Mouse (Mus musculus): Measurements from ENCODE around the gene Capn3. TPM values are rescaled to one million over a fixed set of nuclear protein-coding genes. Genes with fewer than 3 reads are reported as not detected.

The Capn3 gene
- polyA plus RNA-seq, 1 experiment from 2014 or later: 2.9 TPM

DNA sequence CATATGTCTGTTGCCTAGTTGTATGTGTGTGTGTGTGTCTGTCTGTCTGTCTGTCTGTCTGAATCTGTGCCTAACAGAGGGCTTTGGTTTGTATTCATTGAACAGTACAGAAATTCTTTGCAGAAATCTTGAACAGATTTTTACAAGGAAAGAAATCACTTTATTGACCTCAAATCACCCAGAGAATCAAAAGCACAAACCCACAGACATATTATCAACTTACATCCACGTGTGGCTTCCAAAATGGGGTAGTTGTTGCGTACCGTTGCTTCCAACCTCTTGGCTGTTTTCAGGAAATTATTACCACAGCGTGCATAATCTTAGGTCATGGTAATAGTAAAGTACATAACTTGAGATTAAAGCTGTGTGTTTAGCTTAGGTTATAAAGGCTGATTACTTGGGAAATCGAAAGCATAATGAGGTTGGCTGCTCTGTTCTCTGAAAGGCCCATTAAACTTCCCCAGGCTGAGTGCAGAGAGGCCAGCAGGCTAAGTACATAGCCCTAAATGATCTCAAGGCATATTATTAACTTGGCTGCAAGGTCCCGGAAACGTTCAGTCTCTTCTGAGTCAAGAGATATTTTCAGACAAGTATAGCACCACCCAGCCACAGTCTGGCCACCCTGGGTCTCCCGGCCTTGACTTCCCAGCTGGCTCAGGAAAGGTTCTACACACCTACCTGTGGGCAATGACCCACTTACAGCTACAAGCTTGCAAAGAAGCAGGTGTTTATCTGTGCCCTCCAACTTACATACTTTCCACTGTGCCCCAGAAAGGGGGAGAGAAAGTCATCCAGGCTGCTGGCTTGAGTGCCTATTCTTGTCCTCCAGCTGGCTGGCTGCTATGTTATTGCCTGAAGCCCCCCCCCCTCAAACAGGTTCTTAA, 26.9 kb downstream of the Capn3 start:
- Histone ChIP-seq H3K4me3 (ENCODE audit: control insufficient read depth in 1 of 2, insufficient read depth in 1 of 2, low read depth in 1 of 2, low read length in 2 of 2) (no peak overlapping the region), H3K27me3 (ENCODE audit: control insufficient read depth, insufficient read depth, low read length) (no peaks in the 10 kb centered on the region), H3K4me1 (ENCODE audit: control insufficient read depth in 2 of 2, insufficient read depth in 2 of 2, low read length in 2 of 2) (peaks cover 5 to 11% of the 10 kb centered on the region in 2 experiments), H3K9me3 (ENCODE audit: control insufficient read depth, low read length) (no peaks in the 10 kb centered on the region), H3K9ac (ENCODE audit: low read length) (no peak overlapping the region; the same call in 1 of the 2 replicates), H3K27ac (replicated peaks in 1 of 2; ENCODE audit: control insufficient read depth in 1 of 2, insufficient read depth in 1 of 2, low read depth in 2 of 2, low read length in 2 of 2) (peak overlapping the region; percentile 55 to 66), H3K4me2 (ENCODE audit: low read length) (peak overlapping the region; percentile 12; the same call in 1 of the 2 replicates), H3K36me3 (ENCODE audit: control insufficient read depth, insufficient read depth, low read length) (no peaks in the 10 kb centered on the region)
- 58% methylated on average over 8 of the region's 8 CpGs for WGBS
- ATAC-seq (ENCODE audit: insufficient number of reproducible peaks, insufficient read depth, low FRiP score, low read depth): no peak

DNA sequence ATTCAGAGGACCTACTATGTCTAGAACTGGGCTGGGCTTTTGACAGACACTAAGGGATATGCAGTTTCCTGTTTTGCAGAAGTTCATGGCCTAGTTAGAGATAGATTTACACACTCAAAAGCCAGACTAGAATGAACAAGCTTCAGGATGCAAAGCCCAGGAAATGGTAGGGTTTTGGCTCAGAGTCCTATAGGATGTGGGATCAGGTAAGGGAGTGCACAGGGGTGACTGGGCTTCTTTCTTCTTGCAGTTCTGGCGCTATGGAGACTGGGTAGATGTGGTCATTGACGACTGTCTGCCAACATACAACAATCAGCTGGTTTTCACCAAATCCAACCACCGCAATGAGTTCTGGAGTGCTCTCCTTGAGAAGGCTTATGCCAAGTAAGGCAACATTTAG, 28.4 kb downstream of the Capn3 start:
- Histone ChIP-seq H3K9ac (ENCODE audit: low read length) (no peak overlapping the region), H3K27ac (replicated peaks in 1 of 2; ENCODE audit: control insufficient read depth in 1 of 2, insufficient read depth in 1 of 2, low read depth in 2 of 2, low read length in 2 of 2) (no peak overlapping the region), H3K9me3 (ENCODE audit: control insufficient read depth, low read length) (no peaks in the 10 kb centered on the region), H3K4me2 (ENCODE audit: low read length) (no peak overlapping the region), H3K36me3 (ENCODE audit: control insufficient read depth, insufficient read depth, low read length) (no peaks in the 10 kb centered on the region), H3K27me3 (ENCODE audit: control insufficient read depth, insufficient read depth, low read length) (no peaks in the 10 kb centered on the region), H3K4me3 (ENCODE audit: control insufficient read depth in 1 of 2, insufficient read depth in 1 of 2, low read depth in 1 of 2, low read length in 2 of 2) (no peak overlapping the region), H3K4me1 (ENCODE audit: control insufficient read depth in 2 of 2, insufficient read depth in 2 of 2, low read length in 2 of 2) (peaks cover 5 to 11% of the 10 kb centered on the region in 2 experiments)
- 87% methylated on average over 3 of the region's 3 CpGs for WGBS
- ATAC-seq (ENCODE audit: insufficient number of reproducible peaks, insufficient read depth, low FRiP score, low read depth): no peak

DNA sequence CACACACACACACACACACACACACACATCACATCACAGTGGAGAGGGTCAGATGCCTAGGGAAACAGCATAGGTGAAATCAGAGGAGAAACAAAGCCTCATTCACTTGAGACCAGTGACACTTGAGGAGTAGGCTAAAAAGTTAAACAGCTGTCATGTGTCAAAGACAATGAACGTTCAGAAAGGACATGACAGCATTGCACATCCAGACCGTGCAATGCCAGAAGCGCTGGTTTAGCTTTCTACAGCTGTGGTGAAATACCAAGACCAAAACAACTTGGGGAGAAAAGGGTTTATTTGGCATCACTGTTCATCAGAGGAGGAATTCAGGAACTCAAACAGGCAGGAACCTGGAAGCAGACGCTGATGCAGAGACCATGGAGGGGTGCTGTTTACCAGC, 37.4 kb downstream of the Capn3 start:
- Histone ChIP-seq H3K27me3 (ENCODE audit: control insufficient read depth, insufficient read depth, low read length) (no peaks in the 10 kb centered on the region), H3K4me2 (ENCODE audit: low read length) (no peak overlapping the region), H3K9me3 (ENCODE audit: control insufficient read depth, low read length) (no peaks in the 10 kb centered on the region), H3K9ac (ENCODE audit: low read length) (no peak overlapping the region), H3K36me3 (ENCODE audit: control insufficient read depth, insufficient read depth, low read length) (no peaks in the 10 kb centered on the region), H3K4me3 (ENCODE audit: control insufficient read depth in 1 of 2, insufficient read depth in 1 of 2, low read depth in 1 of 2, low read length in 2 of 2) (no peak overlapping the region), H3K27ac (replicated peaks in 1 of 2; ENCODE audit: control insufficient read depth in 1 of 2, insufficient read depth in 1 of 2, low read depth in 2 of 2, low read length in 2 of 2) (no peak overlapping the region), H3K4me1 (ENCODE audit: control insufficient read depth in 2 of 2, insufficient read depth in 2 of 2, low read length in 2 of 2) (peaks cover 5 to 6% of the 10 kb centered on the region in 2 experiments; a peak in 2 of 4 replicates)
- ATAC-seq (ENCODE audit: insufficient number of reproducible peaks, insufficient read depth, low FRiP score, low read depth): no peak
- WGBS: 51% methylated on average over 4 of the region's 4 CpGs

DNA sequence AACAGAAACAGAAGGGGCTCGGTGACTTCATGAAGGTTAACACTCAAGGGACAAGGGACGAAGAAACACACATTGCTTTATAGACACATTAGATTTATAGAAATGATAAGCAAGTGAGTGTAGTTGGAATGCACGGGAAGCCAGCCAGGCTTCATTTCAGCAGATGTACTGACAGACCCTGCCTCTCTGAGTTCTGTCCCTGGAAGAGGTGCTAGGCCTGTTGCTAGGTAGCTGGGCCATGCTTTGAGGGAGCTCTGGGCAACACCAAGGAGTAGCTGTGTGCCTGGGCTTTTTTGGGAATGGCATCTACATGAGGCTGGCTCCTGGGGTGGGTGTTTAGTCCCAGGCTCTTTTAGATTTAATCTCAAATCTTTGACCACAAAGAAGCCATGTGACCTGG, 40.7 kb downstream of the Capn3 start:
- Histone ChIP-seq H3K9me3 (ENCODE audit: control insufficient read depth, low read length) (no peaks in the 10 kb centered on the region), H3K27ac (replicated peaks in 1 of 2; ENCODE audit: control insufficient read depth in 1 of 2, insufficient read depth in 1 of 2, low read depth in 2 of 2, low read length in 2 of 2) (peak overlapping the region in 1 of 2 experiments; percentile 30; a peak in 2 of 4 replicates), H3K4me2 (ENCODE audit: low read length) (no peak overlapping the region), H3K27me3 (ENCODE audit: control insufficient read depth, insufficient read depth, low read length) (no peaks in the 10 kb centered on the region), H3K4me1 (ENCODE audit: control insufficient read depth in 2 of 2, insufficient read depth in 2 of 2, low read length in 2 of 2) (peaks cover 21 to 28% of the 10 kb centered on the region in 2 experiments), H3K36me3 (ENCODE audit: control insufficient read depth, insufficient read depth, low read length) (no peaks in the 10 kb centered on the region), H3K9ac (ENCODE audit: low read length) (no peak overlapping the region), H3K4me3 (ENCODE audit: control insufficient read depth in 1 of 2, insufficient read depth in 1 of 2, low read depth in 1 of 2, low read length in 2 of 2) (no peak overlapping the region)
- WGBS: 41% methylated on average over 3 of the region's 3 CpGs
- ATAC-seq (ENCODE audit: insufficient number of reproducible peaks, insufficient read depth, low FRiP score, low read depth): no peak

DNA sequence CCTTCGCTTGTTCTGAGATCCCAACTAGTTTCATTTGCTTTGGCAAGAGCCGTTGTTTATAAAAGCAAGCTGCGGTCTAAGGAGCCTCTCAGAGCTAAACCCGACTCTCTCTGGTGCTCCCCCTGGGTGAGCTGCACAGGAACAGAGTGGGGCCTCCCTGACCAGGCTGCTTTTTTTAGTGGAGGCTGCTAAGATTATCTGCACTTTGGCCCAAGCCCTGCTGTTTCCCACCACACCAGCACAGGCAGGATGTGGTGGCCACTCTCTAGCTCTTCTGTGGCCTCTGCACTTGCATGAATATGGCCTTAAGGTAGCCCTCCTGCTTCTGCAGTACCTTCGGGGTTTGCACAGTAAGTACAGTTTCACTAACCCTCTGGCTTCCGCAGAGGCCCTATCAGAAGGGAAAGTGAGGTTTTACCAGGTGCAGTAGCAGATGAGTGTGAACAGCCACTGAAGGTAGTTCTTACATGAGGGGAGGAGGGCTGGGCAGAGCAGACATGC, 44.2 kb downstream of the Capn3 start:
- no peaks in the 10 kb centered on the region for H3K9me3 ChIP-seq (ENCODE audit: control insufficient read depth, low read length)
- H3K4me1 ChIP-seq (ENCODE audit: control insufficient read depth in 2 of 2, insufficient read depth in 2 of 2, low read length in 2 of 2): peaks cover 34 to 47% of the 10 kb centered on the region in 2 experiments
- no peak overlapping the region for H3K4me3 ChIP-seq (ENCODE audit: control insufficient read depth in 1 of 2, insufficient read depth in 1 of 2, low read depth in 1 of 2, low read length in 2 of 2)
- H3K27me3 ChIP-seq (ENCODE audit: control insufficient read depth, insufficient read depth, low read length): no peaks in the 10 kb centered on the region
- WGBS: 34% methylated on average over 6 of the region's 6 CpGs
- peak overlapping the region; percentile 67 to 73 for H3K27ac ChIP-seq (replicated peaks in 1 of 2; ENCODE audit: control insufficient read depth in 1 of 2, insufficient read depth in 1 of 2, low read depth in 2 of 2, low read length in 2 of 2)
- H3K4me2 ChIP-seq (ENCODE audit: low read length): peak overlapping the region; percentile 2; the same call in 1 of the 2 replicates
- peak; percentile 31; the same call in 1 of the 2 replicates for ATAC-seq (ENCODE audit: insufficient number of reproducible peaks, insufficient read depth, low FRiP score, low read depth)
- H3K36me3 ChIP-seq (ENCODE audit: control insufficient read depth, insufficient read depth, low read length): peaks cover 15% of the 10 kb centered on the region
- peak overlapping the region; percentile 28 for H3K9ac ChIP-seq (ENCODE audit: low read length)

DNA sequence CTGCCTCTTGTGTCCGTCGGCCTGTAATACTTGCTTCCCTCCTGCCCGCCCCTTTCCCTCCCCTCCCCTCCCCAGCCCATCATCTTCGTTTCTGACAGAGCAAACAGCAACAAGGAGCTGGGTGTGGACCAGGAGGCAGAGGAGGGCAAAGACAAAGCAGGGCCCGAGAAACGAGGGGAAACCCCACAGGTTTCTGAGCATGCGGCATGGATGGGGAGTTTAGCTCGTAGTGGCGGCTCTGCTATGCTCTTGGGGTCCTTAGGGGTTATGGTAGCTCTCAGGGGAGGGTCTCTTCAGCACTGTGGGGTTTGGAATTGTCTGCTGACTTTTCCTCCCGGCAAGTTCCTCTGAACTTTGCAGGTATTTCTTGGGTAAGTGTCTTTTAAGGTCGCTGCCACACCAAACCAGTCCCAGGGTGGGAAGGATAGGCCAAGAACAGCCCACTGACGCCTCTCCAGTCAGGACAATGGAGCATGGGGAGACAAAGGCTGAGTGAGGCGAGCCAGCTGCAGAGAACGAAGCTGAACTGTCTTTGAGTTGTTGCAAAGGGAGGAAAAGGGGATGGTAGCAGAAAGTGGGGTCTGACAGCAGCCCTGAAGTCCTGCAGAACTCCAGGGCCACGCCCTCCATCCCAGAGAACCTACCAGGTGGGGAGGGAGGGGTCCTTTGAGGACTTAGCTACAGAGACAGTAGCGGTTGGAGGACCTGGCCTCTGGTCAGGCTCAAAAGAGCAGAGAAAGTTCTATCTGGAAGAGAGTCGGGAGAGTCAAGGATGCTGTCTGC, 45.5 kb downstream of the Capn3 start:
- no peaks in the 10 kb centered on the region for H3K27me3 ChIP-seq (ENCODE audit: control insufficient read depth, insufficient read depth, low read length)
- no peak overlapping the region for H3K4me3 ChIP-seq (ENCODE audit: control insufficient read depth in 1 of 2, insufficient read depth in 1 of 2, low read depth in 1 of 2, low read length in 2 of 2)
- 49% methylated on average over 17 of the region's 17 CpGs for WGBS
- H3K4me1 ChIP-seq (ENCODE audit: control insufficient read depth in 2 of 2, insufficient read depth in 2 of 2, low read length in 2 of 2): peaks cover 34 to 47% of the 10 kb centered on the region in 2 experiments
- no peak overlapping the region for H3K4me2 ChIP-seq (ENCODE audit: low read length)
- no peaks in the 10 kb centered on the region; the same call in 1 of the 2 replicates for H3K9me3 ChIP-seq (ENCODE audit: control insufficient read depth, low read length)
- H3K9ac ChIP-seq (ENCODE audit: low read length): no peak overlapping the region
- ATAC-seq (ENCODE audit: insufficient number of reproducible peaks, insufficient read depth, low FRiP score, low read depth): no peak
- H3K36me3 ChIP-seq (ENCODE audit: control insufficient read depth, insufficient read depth, low read length): peaks cover 28% of the 10 kb centered on the region
- no peak overlapping the region for H3K27ac ChIP-seq (replicated peaks in 1 of 2; ENCODE audit: control insufficient read depth in 1 of 2, insufficient read depth in 1 of 2, low read depth in 2 of 2, low read length in 2 of 2)

DNA sequence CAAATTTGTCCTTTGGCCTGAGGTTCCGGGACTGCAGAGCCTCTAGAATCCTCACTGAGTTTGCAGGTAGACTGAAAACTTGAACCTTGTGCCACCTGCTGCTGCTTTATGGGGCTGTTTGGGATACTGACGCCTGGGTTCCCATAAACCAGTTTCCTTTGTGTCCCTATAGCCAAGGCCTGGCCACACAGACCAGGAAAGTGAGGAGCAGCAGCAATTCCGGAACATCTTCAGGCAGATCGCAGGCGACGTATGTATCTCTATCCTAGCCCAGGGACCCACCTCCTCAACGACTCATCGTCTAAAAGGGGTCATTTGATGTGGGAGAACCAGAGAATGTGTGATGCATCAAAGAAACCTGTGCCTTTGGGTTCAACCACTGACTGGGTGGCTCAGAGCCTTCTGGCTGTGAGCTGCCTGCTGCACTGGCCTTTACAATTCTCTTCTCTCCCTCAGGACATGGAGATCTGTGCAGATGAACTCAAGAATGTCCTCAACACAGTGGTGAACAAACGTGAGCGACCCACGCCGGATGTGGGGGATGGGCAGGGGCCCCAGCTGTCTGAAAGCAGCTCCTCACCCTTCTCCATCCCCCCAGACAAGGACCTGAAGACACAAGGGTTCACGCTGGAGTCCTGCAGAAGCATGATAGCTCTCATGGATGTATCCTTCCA, 46.2 kb downstream of the Capn3 start:
- H3K36me3 ChIP-seq (ENCODE audit: control insufficient read depth, insufficient read depth, low read length): peaks cover 31% of the 10 kb centered on the region
- WGBS: 58% methylated on average over 13 of the region's 13 CpGs
- H3K4me1 ChIP-seq (ENCODE audit: control insufficient read depth in 2 of 2, insufficient read depth in 2 of 2, low read length in 2 of 2): peaks cover 29 to 41% of the 10 kb centered on the region in 2 experiments
- H3K9ac ChIP-seq (ENCODE audit: low read length): no peak overlapping the region
- no peak for ATAC-seq (ENCODE audit: insufficient number of reproducible peaks, insufficient read depth, low FRiP score, low read depth)
- no peak overlapping the region for H3K4me2 ChIP-seq (ENCODE audit: low read length)
- H3K4me3 ChIP-seq (ENCODE audit: control insufficient read depth in 1 of 2, insufficient read depth in 1 of 2, low read depth in 1 of 2, low read length in 2 of 2): no peak overlapping the region
- no peaks in the 10 kb centered on the region; the same call in 1 of the 2 replicates for H3K9me3 ChIP-seq (ENCODE audit: control insufficient read depth, low read length)
- peak overlapping the region; percentile 16 to 33; a peak in 2 of 4 replicates for H3K27ac ChIP-seq (replicated peaks in 1 of 2; ENCODE audit: control insufficient read depth in 1 of 2, insufficient read depth in 1 of 2, low read depth in 2 of 2, low read length in 2 of 2)
- H3K27me3 ChIP-seq (ENCODE audit: control insufficient read depth, insufficient read depth, low read length): no peaks in the 10 kb centered on the region

All from heart, embryonic 14.5 days (tissue).